Mouse (Mus musculus): ENCODE results near the gene Fam151b.

Fam151b gene

GRCm38 (mm10) chr13:92483852-92484463 is at the start of gene Fam151b:
Fam151b (minus strand) TSS chr13:92484015.
- DNase-seq (ENCODE audit: low spot score): peak; percentile 90

- DNase-seq (ENCODE audit: low spot score): no peak
Observed at GRCm38 (mm10) chr13:92532216-92532615, 48.4 kb upstream of the Fam151b start.

- DNase-seq (ENCODE audit: low spot score): no peak
Observed at GRCm38 (mm10) chr13:92531237-92531636, 47.4 kb upstream of the Fam151b start.

- peak; percentile 91 for DNase-seq (ENCODE audit: low spot score)
Observed at GRCm38 (mm10) chr13:92530721-92531211, 47.0 kb upstream of the Fam151b start, which contains the start of gene Zfyve16. Zfyve16 (minus strand) TSS chr13:92530868.

GRCm38 (mm10) chr13:92529828-92530720 is 46.3 kb upstream of the Fam151b start:
- no peak for DNase-seq (ENCODE audit: low spot score)

- DNase-seq (ENCODE audit: low spot score): no peak
Observed at GRCm38 (mm10) chr13:92523178-92523813, 39.5 kb upstream of the Fam151b start.

GRCm38 (mm10) chr13:92504871-92505270 is 21.1 kb upstream of the Fam151b start:
- DNase-seq (ENCODE audit: low spot score): no peak

GRCm38 (mm10) chr13:92491923-92492322 is 8.1 kb upstream of the Fam151b start:
- no peak for DNase-seq (ENCODE audit: low spot score)

- no peak for DNase-seq (ENCODE audit: low spot score)
Observed at GRCm38 (mm10) chr13:92490817-92491216, 7.0 kb upstream of the Fam151b start.

GRCm38 (mm10) chr13:92483348-92483747 is 467 bp downstream of the Fam151b start:
- peak; percentile 17 for DNase-seq (ENCODE audit: low spot score)

GRCm38 (mm10) chr13:92470151-92470550 is 13.7 kb downstream of the Fam151b start:
- no peak for DNase-seq (ENCODE audit: low spot score)

- DNase-seq (ENCODE audit: low spot score): no peak
Observed at GRCm38 (mm10) chr13:92469381-92469780, 14.4 kb downstream of the Fam151b start.

- no peak for DNase-seq (ENCODE audit: low spot score)
Observed at GRCm38 (mm10) chr13:92467891-92468290, 15.9 kb downstream of the Fam151b start.

GRCm38 (mm10) chr13:92464698-92465097 is 19.1 kb downstream of the Fam151b start:
- no peak for DNase-seq (ENCODE audit: low spot score)

- DNase-seq (ENCODE audit: low spot score): no peak
Observed at GRCm38 (mm10) chr13:92446872-92447271, 36.9 kb downstream of the Fam151b start.

- DNase-seq (ENCODE audit: low spot score): no peak
Observed at GRCm38 (mm10) chr13:92440286-92440685, 43.5 kb downstream of the Fam151b start.

GRCm38 (mm10) chr13:92438656-92439055 is 45.2 kb downstream of the Fam151b start:
- no peak for DNase-seq (ENCODE audit: low spot score)

GRCm38 (mm10) chr13:92427351-92427855 is 56.4 kb downstream of the Fam151b start:
- DNase-seq (ENCODE audit: low spot score): no peak

- DNase-seq (ENCODE audit: low spot score): no peak
Observed at GRCm38 (mm10) chr13:92426294-92427051, 57.3 kb downstream of the Fam151b start.

- DNase-seq (ENCODE audit: low spot score): no peak
Observed at GRCm38 (mm10) chr13:92425758-92426264, 58.0 kb downstream of the Fam151b start, which contains the start of gene Ankrd34b. Ankrd34b (plus strand) TSS chr13:92425896.

- DNase-seq (ENCODE audit: low spot score): no peak
Observed at GRCm38 (mm10) chr13:92423711-92424110, 60.1 kb downstream of the Fam151b start.

All from ovary, adult 18-20 months (tissue).